Mouse (Mus musculus) brain, embryonic 14.5 days (tissue): ENCODE data around the gene Tmem62. TPM values are rescaled to one million over a fixed set of nuclear protein-coding genes. Genes with fewer than 3 reads are reported as not detected.
"Not testable (repeated sequence)": the region's sequence is repeated elsewhere in the genome, so short reads cannot be mapped to it uniquely, and the experiment has no call there.

Source experiments
- DNase-seq: peaks from one replicate; pipeline ENCODE4 v3.0.0-alpha.2; 2011; ENCODE audit warnings: low read depth
- CTCF ChIP-seq: fragments of 200-500 bp; IDR thresholded peaks from 2 replicates; pipeline ENCODE4 v1.5.1; 2012; ENCODE audit warnings: inconsistent platforms, mild to moderate bottlenecking, moderate library complexity, borderline replicate concordance; ENCODE audit not compliant: insufficient read depth, insufficient read length; ENCODE audit errors: extremely low read depth
- POLR2A ChIP-seq: fragments of 200-500 bp; IDR thresholded peaks from 2 replicates; pipeline ENCODE4 v1.6.1; 2012; ENCODE audit warnings: mild to moderate bottlenecking, inconsistent platforms, borderline replicate concordance; ENCODE audit not compliant: poor library complexity, insufficient read depth, insufficient read length, severe bottlenecking; ENCODE audit errors: extremely low read depth
- polyA plus RNA-seq: library from polyadenylated mRNA; depleted of rRNA; stranded (reverse); fragments of >200 nt; gene quantifications from 2 replicates; pipeline ENCODE4 v1.2.3, GENCODE M21; 2012

The Tmem62 gene
- polyA plus RNA-seq, 1 experiment = 13.5 TPM

DNA sequence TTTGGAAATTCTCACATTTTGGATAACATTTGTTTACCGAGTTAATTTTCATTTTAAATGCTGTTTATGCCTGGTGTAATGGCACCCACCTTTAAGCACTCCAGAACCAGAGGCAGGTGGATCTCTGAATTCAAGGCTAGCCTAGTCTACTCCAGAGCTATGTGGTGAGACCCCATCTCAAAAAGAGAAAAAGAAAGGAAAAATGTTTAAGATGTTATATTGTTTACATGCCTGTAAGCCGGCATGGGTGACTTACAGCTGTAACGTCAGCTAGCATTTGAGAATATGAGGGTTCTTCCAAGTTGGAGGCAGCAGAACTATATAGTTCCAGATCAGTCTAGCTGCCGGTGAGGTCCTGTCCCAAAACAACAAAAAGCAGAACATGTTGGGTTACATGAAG, 5.1 kb upstream of the Tmem62 start:
- no peak for DNase-seq
- no peak for TF ChIP-seq CTCF
- TF ChIP-seq POLR2A = no peak

- DNase-seq = not testable (repeated sequence)
Measured at GRCm38 (mm10) chr2:120972257-120972656, 4.6 kb upstream of the Tmem62 start.

DNA sequence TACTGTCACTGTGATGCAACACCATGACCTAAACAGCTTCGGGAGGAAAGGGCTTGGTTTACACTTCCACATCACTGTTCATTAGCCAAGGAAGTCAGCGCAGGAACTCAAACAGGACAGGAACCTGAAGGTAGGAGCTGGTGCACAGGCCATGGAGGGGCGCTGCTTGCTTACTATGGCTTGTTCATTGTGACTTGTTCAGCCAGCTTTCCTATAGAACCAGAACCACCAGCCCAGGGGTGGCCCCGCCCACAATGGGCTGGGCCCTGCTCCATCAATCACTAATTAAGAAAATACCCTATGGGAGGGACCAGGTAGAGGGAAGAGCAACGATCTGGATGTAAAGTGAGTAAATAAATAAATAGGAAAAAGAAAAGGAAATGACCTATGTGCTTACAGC, 3.9 kb upstream of the Tmem62 start:
- DNase-seq = peak; percentile 7
- TF ChIP-seq POLR2A (no peak), CTCF (no peak)

GRCm38 (mm10) chr2:120976308-120976707, 509 bp upstream of the Tmem62 start:
- peak; percentile 35 for DNase-seq
- TF ChIP-seq POLR2A = no peak
- TF ChIP-seq CTCF = no peak; the same call in 1 of the 2 replicates

DNA sequence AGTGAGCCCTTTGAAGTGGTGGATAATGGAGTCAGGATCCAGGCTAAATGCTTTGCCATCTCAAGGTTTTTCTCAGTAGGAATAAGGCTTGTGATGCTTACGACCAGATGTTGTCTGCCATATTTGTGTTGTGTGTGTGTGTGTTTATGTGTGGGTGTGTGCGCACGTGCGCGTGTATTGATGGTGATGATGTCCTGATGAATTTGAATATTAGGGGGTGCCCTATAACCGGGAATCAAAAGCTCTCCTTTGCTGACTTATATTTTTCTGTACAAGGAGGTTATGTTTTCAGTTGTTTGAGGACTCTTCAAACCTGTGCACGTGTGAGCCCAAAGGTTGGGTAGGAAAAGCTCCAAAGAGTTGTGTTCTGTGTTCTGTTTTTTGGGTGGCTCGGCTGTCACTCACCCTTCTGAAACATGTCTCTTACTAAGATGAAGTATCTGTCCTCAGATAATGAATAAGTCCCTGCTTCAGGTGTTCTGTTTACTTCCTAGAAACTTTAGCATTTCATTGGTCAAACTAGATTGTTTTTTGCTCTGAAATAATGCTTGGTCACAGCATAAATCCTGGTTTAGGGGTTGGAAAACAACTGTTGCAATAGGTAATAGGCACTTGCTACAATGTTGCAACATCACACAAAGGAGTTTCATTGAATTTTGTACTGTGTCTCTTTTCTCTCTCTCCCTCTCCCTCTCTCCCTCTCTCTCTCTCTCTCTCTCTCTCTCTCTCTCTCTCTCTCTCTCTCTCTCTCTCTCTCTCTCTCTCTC, 1.3 kb downstream of the Tmem62 start:
- TF ChIP-seq POLR2A (no peak), CTCF (no peak)
- no peak for DNase-seq

DNA sequence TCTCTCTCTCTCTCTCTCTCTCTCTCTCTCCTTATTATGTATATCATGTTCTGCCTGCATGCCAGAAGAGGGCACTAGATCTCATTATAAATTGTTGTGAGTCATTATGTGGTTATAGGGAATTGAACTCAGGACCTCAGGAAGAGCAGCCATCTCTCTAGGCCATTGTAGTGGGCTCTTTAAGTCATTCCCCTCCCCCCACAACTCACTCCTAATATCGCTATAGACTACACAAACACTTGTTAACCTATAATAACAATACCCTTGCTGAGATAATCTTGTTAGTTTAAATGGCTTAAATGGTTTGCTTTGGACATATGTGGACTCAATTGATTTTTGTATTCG, 1.8 kb downstream of the Tmem62 start:
- no peak for TF ChIP-seq CTCF
- TF ChIP-seq POLR2A = no peak
- peak; percentile 41 for DNase-seq

GRCm38 (mm10) chr2:120979819-120980218, 3.0 kb downstream of the Tmem62 start:
- DNase-seq = no peak
- no peak for TF ChIP-seq CTCF
- TF ChIP-seq POLR2A = no peak

DNA sequence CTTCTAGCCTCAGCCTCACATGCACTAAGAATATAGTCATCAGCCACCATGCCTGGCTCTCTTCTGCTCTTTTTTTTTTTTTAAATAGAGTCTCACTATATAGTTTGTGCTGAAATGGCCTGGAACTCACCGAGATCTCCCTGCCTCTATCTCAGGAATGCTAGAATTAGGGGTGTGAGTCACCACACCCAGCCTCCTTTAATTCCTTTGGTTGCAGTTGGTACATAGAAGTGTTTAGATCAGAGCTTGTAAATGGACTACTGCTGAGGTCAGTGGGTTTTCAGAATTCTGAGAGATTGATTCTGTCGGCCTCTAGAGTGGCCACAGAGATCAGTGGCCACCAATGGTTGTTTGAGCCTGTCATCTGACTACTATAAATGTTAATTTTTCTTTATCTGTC, 4.0 kb downstream of the Tmem62 start:
- TF ChIP-seq POLR2A (no peak), CTCF (no peak)
- no peak for DNase-seq

GRCm38 (mm10) chr2:120983611-120984010, 6.8 kb downstream of the Tmem62 start:
- TF ChIP-seq CTCF (no peak), POLR2A (no peak)
- peak; percentile 11 for DNase-seq

- TF ChIP-seq POLR2A (no peak), CTCF (no peak)
- no peak for DNase-seq
Measured at GRCm38 (mm10) chr2:120985241-120985640, 8.4 kb downstream of the Tmem62 start.

- DNase-seq = no peak
- TF ChIP-seq CTCF (no peak), POLR2A (no peak)
Measured at GRCm38 (mm10) chr2:120991196-120991595, 14.4 kb downstream of the Tmem62 start.

DNA sequence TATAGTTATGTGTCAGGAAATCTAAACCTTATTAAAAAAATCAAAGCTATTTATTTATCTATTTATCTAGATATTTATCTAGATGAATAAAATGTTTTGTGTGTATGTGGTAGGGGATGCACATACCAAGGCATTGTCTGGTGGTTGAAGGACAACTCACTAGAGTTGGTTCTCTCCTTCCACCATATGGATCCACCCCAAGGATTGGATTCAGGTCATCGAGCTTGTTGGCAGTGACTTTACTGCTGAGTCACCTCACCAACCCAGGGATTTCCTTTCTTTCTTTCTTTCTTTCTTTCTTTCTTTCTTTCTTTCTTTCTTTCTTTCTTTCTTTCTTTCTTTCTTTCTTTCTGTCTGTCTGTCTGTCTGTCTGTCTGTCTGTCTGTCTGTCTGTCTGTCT, 19.8 kb downstream of the Tmem62 start:
- DNase-seq = not testable (repeated sequence)

DNA sequence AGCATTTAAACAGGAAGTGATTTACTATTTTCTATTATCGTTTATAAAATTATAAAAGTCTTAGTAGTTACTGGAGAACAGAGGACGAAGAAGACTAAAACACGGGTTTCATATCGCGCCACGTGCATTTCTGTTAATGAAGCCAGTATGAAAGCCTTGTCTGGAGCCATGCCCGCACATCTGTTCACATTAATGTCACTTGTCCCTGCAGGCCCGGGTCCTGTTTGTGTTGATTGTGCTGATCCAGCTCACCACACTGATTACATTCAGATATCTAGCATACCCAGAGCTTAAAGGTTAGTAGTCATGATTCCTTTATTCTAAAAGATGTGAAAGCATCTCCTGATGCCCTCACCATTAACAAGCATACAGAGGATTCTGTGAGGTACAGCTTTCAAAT, 22.0 kb downstream of the Tmem62 start:
- TF ChIP-seq CTCF (no peak), POLR2A (no peak)
- DNase-seq = no peak

DNA sequence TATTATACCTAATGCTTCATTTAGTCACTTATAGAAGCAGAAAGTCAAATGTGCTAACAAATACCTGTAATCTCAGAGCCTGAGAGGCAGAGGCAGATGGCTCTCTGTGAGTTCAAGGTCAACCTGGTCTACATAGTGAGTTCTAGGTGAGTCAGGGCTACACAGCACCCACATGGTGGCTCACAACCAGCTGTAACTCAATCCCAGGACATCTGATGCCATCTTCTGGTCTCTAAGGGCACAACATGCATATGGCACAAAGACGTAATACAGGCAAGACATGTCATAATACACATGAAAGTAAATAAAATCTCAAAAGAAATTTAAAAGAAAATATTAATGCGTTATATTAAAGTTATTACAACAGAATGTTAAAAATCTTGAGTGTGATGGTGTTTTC, 26.8 kb downstream of the Tmem62 start:
- peak; percentile 3 for DNase-seq
- TF ChIP-seq CTCF (no peak), POLR2A (no peak)
